Mouse (Mus musculus): ENCODE data around the gene Lrrc8a. TPM values are rescaled to one million over a fixed set of nuclear protein-coding genes. Genes with fewer than 3 reads are reported as not detected.

Lrrc8a gene
- 10 to 100 TPM; 54.0 to 55.9 TPM for total RNA-seq (2021)
- long read RNA-seq, full-length matches to known transcripts, result 3 of 6 reads
- long read RNA-seq, partial matches to known transcripts, result 3 of 6 reads
- long read RNA-seq, other reads (novel, unspliced or antisense), result 0 of 6 reads

DNA sequence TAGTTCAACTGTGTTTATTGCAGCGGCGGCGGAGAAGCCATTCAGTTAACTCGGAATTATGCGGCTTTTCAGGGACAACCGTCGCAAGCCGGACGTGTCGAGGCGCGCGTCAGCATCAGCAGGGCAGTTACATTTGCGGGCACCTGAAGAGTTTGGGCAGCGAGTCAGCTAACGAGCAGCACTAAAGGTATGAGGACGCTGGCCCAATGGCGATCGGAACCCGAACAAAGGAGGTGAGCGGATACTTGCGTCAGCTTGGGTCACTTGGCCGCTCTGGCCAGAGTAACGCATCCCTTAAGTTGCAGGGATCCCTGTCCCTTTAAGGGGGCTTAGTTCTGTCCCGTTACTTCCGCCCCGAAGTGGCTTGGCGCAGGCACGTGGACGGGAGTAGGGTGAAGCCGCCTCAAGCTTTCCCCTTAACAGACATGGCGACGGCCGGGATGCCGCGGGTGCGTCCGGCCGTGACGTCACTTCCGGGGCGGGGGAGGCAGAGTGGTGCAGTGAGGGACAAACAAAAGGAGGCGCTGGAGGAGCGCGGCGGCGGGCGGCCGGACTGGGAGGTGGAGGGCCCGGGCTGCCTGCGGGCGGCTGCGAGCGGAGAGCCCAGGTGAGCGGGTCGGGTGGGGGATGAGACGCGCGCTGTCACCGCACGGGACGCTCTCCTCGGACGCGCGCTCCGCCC lies at the start of gene Lrrc8a:
Lrrc8a (plus strand) TSS at position 517 of the 682 bp plus-strand sequence.
- peak; percentile 100 for DNase-seq (ENCODE audit: low spot score in 2 of 2)

DNA sequence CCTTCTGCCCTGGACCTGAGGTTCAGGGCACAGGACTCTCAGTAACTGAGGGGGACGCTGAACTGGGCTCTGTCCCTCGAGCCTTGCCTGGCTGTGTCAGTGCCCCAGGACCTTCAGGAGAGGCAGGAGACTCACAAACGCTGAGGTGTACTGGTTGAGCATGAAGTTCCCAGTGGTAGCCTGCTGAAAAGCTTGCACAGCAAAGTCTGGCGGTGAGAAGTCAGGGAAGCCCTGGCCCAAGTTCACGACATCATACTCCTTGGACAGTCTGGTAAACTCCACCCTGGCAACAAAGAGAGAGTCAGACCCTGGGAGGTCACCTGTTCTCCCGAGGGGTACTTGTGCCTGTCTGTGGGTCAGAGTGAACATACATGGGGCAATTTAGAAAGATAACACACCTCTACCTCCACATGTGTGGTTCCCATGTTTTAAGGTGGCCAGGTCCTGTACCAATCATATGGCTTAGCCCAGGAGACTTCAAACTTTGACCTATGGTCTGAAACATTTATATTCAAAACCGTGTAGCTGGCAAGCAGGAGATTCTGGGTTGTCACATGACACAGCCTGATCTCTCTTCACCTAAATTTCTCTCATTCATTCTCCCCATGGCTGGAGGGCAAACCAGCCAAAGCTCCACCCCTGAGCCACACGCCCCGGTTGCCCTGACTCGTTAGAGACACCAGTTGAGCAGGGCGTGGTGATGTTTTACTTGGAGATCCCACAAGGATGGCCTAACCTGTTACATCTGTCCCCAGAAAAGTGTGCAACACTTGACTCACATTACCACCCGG lies 45.5 kb upstream of the Lrrc8a start:
- no peak for DNase-seq (ENCODE audit: low spot score in 2 of 2)

DNA sequence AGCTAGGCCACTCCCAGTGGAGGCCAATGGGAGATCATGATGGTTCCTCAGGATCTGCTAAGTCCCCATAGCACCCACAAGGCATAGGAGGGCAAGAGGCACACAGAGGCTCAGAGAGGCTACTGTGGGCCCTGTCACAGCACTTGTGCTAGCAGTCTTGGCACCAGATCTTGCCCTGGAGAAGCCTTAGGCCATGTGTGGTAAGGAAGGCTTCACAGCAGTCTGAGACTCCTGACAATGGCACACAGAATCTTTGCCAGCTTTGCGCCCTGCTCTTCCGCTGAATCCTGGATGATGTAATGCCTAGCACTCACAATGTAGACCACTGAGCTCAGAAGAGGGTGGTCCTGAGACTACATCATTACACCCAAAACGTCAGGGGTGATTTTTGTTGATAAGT lies 42.9 kb upstream of the Lrrc8a start:
- DNase-seq (ENCODE audit: low spot score in 2 of 2), result no peak

DNA sequence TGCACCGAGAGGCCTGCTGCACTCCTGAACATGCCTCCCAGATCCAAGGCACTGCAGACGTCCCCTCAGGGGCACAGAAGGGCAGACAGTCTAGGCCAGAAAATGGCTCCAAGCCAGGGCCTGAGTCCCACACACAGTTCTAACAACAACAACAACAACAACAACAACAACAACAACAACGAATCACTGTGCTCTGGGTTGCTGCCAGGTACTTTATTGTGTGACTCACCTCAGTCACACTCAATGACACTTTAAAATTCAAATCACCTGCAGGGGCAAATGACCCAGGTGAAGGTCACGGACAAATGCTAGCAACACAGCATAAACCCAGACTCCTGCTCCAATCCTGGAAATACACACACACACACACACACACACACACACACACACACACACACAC lies 39.5 kb upstream of the Lrrc8a start:
- DNase-seq (ENCODE audit: low spot score in 2 of 2), result no peak

DNA sequence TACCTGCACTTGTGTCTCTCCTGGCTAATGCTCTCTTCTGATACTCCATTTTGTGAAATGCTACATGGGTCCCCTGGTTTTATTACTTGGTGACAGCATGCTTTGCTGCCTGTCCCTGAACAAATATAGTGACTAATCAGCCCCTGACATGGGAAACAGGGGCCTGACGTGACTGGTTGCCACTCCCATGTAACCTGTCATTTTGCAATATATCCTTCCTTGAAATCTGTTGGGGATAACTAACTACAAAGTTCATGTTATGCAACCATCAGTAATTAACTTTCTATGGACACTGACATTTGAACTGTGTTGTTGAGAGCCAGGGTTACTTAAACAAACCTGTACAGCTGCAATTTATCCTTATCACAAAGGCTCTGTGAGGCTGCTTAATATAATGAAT lies 37.5 kb upstream of the Lrrc8a start:
- no peak for DNase-seq (ENCODE audit: low spot score in 2 of 2)

DNA sequence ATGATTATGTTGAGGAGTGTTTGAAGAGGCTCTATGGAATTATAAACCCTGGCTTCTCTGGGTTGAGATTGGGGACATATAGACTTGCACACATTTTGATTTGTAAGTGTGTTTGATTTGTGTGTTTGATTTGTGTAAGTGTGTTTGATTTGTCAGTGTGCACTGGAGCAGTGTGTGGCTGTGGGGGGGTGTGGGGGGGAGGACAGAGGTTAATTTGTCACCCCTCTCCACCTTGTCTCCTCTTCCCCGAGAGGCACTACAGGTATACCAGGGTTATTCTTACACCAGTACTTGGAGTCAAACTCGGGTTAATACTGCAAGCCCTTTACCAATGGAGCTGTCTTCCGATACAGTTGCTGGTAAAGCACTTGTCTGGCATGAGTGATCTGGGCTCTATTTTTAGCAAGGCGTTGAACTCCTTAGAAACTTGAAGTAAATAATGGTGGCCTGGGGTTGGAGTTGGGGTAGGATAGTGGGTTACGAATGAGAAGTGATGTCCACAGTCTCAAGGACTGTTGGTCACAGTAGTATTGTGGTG lies 37.1 kb upstream of the Lrrc8a start:
- no peak for DNase-seq (ENCODE audit: low spot score in 2 of 2)

DNA sequence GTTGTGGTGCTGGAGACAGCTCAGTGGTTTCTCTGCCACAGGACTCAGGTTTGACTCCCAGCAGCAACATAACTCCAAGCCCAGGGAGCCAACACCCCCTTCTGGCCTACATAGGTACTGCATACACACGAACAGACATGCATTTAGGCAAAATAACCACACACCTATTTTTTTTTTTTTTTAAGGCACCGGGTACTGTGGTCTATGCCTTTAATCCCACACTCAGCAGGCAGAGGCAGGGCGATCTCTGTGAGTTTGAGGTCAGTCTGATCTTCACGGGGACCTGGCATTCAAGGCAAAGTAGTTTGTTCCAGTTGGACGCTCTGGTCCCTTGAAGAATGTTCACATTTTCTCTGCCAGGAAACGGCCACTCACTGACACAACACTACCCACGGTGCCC lies 34.1 kb upstream of the Lrrc8a start:
- DNase-seq (ENCODE audit: low spot score in 2 of 2), result peak in 1 of 2 experiments; percentile 31

DNA sequence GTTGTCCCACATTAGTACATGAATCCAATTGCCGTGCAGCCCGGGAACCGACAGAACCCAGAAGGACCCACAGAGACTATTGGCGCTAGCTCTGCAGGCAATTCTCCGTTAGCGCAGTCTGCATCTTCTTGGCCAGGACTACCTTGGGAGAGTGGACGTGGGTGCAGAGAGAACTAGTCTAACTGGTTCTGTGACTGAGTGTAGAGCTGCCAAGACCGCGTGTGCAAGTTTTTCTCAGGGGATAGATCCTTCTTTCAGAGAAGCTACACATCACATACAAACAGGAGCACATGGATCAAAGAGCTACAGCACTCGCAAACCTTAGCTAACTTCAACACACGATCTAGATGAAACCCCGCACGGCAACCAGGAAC lies 32.3 kb upstream of the Lrrc8a start:
- DNase-seq (ENCODE audit: low spot score in 2 of 2), result no peak

DNA sequence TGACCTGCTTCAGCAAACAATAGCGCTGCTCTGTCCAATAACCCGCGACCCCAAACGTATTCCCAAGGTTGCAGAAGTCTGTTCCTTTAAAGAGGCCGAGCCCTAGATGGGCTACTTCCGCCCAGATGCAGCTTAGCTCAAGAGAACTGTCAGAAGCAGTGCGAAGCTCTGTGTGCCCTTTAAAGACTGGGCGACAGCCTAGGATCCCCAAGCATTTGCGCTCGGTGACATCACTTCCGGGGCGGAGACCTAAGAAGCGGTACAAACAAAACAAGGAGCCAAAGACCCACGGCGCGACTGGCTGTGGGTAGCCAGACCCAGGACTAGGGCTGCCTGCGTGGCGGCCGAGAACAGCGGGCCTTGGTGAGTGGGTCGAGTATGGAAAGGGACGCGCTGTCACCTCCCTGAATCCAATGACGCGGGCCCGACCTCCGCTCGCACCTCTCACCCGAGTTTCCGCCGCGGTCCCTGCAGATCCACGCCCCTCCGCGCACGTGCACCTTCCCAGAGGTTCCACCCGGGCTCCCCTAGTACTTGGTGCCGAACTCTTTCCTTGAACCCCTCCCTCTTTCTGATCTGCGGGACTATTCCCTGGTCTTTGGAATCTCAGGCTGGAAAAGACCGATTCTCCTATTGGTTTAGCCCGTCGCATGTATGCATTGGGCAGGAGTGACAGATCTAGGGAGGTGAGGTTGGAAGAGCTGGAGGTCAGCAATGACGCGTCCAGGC lies 31.7 kb upstream of the Lrrc8a start, which contains the start of gene Kyat1:
Kyat1 (minus strand) TSS at position 219 of the 729 bp plus-strand sequence.
- DNase-seq (ENCODE audit: low spot score in 2 of 2), result peak; percentile 89 to 90

DNA sequence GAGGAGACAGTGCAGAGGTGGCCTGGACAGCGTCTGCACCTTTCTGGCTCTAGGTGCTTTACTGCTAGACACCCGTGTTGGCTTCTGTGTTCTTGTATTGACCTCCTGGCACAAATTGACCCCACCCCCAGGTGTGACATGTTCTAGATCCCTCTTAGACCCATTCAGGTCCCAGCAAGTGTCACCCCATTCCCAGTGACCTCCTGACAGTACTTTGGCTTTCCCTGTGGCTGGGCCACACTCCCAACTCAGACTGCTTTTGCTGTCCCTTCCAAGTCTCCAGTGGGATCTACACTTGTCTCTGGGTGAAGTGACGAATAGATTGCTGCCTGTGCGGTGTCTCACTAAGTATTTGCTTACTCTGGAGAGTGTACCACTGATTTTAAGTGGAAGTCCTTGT lies 30.1 kb upstream of the Lrrc8a start:
- DNase-seq (ENCODE audit: low spot score in 2 of 2), result no peak

DNA sequence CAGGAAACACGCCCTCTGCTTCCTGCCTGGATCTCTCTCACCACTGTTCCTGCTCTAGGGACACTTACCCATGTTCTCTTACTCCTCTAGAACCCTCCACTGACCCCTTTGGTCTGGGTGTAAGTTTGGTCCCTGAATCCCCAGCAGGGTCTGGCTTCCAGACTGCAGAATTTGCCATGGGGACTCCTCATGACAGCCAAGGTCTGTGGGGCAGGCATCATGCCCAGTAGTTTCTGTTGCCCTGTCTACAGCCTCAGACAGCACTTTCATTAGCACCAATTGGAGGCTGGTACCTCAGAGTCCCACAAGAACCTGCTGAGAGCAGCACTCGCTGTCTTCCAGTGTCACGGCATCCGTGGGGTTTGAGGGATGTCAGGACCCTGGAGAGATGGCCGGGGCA lies 29.6 kb upstream of the Lrrc8a start:
- DNase-seq (ENCODE audit: low spot score in 2 of 2), result no peak

DNA sequence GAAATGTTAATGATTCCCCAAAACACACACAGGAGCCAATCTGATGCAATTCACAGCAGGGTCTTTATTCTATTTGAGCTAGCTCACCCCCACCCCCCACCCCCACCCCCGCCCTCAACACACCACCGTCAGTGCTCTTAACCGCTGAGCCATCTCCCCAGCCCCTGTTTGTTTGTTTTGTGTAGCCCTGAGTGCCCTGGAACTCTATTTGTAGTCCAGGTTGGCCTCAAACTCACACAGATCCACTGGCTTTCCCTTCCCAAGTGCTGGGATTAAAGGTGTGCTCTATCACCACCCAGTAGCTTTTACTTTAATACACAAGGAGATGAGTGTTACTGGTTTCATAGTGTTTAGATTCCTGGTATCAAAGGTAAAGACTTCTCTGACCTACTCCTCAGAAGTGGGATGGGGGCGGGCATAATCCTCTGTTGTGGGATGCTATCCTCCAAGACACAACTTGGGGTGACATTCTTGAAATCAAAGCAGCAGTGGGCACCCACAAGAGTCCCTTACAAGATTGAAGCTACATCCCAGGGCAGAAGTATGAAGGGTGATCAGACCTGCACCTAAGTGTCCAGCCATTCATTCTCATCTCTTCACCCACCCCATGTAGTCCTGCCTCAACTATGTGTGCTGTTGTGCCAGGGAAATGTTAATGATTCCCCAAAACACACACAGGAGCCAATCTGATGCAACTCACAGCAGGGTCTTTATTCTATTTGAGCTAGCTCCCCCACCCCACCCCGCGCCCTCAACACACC lies 25.9 kb upstream of the Lrrc8a start:
- DNase-seq (ENCODE audit: low spot score in 2 of 2), result no peak

DNA sequence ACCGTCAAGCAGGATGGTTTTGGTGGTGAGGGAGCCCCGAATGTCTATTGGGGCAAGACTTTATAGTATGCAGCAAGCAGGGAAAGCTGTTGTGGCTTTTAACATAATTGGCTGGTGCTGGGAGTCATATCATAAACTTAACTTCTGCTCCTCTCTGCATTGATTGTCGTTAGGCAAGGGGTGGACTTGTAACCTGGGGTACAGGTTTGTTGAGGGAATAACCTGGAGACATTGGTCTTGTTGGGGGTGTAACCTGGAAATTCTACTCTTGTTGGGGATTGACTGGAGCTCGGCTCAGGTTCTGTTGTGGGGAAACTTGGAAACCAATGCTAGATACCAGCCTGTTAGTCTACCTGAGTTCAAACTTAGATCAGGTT lies 25.4 kb upstream of the Lrrc8a start:
- no peak for DNase-seq (ENCODE audit: low spot score in 2 of 2)

DNA sequence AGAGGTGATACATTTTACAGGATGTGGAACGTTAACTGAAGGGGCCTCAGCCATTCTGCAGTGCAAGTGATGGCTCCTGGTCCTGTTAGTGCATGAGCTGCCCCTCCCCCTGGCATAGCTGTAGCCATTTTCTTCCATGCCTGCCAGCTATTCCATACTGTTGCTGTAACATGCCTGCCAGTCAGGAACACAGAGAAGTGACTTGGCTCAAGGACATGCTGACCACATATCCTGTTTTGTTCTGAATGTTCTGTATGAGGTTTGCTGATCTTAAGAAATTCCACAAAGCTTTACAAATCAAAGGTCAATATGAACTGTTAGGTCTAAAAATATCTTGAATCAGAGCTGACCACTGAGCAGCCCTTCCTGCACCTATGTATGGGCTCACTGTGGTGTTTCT lies 24.6 kb upstream of the Lrrc8a start:
- no peak for DNase-seq (ENCODE audit: low spot score in 2 of 2)

DNA sequence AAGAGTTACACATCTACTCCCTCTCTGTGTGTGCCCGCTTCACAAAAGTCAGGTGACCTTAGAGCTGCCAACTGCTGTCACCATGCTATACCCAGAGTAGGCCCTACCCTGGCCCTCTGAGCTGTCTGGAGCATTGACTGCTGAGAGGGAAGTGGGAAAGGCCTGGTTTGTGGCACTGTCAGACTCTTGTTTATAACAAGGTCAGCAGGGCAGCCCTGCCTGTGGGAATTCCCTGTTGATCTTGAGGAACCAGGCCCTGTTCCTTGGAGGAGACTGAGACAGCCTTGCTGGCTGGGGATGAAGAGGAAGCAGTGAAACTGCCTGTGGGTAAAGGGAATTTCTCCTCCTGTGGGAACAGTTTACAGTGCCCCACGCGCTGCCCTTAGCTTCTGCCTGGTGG lies 22.8 kb upstream of the Lrrc8a start:
- DNase-seq (ENCODE audit: low spot score in 2 of 2), result no peak

DNA sequence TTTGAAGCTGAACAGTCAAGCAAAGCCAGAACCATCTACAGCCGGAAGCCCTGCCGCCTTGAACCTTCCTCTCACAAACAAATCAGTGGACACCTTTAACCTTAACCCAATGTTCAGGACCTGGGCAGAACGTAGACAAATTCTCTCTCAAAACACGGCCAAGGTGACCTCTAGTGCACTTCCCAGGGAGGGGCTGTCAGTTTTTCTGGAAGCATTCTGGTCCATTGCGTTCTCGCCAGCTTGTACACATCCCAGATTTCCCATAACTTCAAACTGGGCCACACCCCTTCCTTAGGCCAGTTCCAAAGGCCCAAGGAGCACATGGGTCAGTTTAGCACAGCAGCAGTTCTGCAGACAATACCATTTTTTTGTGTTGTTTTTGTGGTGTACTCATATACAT lies 22.0 kb upstream of the Lrrc8a start:
- DNase-seq (ENCODE audit: low spot score in 2 of 2), result no peak

DNA sequence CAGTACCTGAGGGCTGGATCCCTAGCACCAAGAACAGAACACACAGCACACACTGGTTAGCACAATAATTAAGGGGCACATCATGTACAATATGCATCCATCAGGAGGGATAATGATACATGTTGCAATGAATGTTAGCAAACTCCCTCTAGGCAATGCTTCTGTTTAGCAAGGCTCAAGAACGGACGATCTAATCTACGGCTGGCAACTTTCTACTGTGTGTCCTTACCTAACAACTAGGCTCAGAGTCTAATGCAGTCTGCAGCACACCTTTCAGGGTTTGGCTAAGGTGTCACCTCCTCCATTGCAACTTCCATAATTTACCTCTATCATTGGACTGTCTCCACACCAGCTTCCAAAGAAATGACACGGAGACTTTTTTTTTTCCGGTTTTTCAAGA lies 21.2 kb upstream of the Lrrc8a start:
- no peak for DNase-seq (ENCODE audit: low spot score in 2 of 2)

DNA sequence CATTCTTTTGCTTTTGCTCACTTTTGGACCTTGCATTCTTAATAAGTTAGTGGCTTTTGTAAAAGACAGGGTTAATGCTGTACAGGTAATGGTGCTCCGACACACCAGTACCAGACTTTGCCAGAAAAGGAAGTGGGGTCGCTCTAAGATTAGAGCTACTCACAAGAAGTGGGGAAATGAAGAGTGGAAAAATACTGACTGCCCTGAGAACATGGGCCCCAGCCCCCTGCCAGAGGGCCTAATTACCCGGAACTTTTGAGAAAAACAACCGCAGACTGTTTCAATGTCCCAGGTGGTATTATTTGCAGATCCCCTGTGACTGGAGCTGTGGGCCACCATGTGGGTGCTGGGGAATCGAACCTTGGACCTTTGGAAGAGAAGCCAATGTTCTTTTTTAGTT lies 1.9 kb upstream of the Lrrc8a start:
- DNase-seq (ENCODE audit: low spot score in 2 of 2), result no peak

DNA sequence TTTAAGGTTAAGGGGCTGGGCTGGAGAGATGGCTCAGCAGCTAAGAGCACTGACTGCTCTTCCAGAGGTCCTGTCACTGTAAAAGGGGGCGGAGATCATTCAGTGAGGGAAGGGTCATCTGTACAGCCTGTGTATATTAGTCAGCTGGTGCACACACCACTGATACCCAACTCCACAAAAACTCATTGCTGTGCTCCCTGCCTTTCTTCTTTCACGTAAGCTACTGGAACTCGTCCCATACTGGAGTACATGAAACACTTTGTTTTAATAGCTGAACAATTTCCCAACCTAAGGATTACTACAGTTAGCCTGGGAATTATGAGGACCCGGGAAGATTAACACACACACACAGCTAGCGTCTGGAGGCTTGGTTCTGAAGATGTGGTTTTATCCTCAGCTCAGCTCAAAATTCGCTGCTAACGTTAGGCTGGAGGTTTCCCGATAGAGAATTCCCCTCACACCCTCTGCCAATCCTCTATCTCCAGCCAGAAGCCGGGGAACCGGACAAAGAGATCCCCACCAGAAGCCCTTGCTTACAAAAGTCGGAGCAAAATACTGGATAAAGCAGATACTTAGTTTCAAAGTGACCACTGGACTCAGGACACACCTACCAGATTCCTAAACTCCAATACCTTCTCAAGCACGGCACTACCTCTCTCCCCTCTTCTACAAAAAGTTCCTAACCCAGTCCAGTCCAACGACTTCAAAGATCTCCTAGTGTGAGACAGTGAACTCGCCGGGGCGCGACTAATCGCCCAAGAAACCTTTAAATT lies 903 bp upstream of the Lrrc8a start:
- DNase-seq (ENCODE audit: low spot score in 2 of 2), result no peak

DNA sequence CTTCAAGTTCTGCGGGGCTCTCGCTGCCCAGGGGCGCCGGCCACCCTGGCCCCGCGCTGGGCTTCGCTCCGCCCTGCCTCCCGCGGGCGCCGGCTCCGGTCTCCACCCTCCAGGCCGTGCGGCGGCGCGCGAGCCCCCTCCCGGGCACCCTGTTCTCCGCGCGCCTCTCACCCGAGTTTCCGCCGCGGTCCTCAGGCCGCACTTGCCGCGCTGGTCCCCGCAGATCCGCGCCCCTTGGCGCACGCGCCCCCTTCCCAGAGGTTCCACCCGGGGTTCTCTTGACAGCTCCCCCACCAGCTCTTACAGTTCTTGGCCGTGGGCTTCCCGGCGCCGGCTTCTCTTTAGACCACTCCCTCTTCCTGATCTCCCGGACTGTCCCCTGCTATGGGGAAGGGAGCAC lies 366 bp downstream of the Lrrc8a start:
- DNase-seq (ENCODE audit: low spot score in 2 of 2), result peak; percentile 65 to 79

All from layer of hippocampus, postnatal 10 days (tissue).